Mouse (Mus musculus) neural tube, embryonic 12.5 days (tissue): ENCODE measurements around the gene Arid2. TPM values are rescaled to one million over a fixed set of nuclear protein-coding genes. Genes with fewer than 3 reads are reported as not detected.
A peak's percentile ranks its signal among the peaks of the same experiment; 100 is the strongest.
"Not testable (repeated sequence)": the region's sequence is repeated elsewhere in the genome, so short reads cannot be mapped to it uniquely, and the experiment has no call there.

ENCODE experiments used
- ATAC-seq: fragments of 200-750 bp; cut with Nextera tagmentation; 2 replicates; pipeline ENCODE4 v1.8.0; 2017; ENCODE audit warnings: low read depth, mild to moderate bottlenecking, moderate TSS enrichment, moderate library complexity; ENCODE audit not compliant: low FRiP score
- H3K27ac ChIP-seq: fragments of 300-500 bp; sonication (generic); 2 replicates; pipeline ENCODE4 v1.5.1; 2016
- H3K27me3 ChIP-seq: fragments of 300-500 bp; sonication (generic); replicated peaks from 2 replicates; pipeline ENCODE4 v1.6.1; 2016; ENCODE audit warnings: mild to moderate bottlenecking
- H3K36me3 ChIP-seq: fragments of 300-500 bp; sonication (generic); 2 replicates; pipeline ENCODE4 v1.6.1; 2016; ENCODE audit warnings: mild to moderate bottlenecking
- H3K4me1 ChIP-seq: fragments of 300-500 bp; sonication (generic); 2 replicates; pipeline ENCODE4 v1.6.1; 2016
- H3K4me2 ChIP-seq: fragments of 300-500 bp; sonication (generic); replicated peaks from 2 replicates; pipeline ENCODE4 v1.6.1; 2016; ENCODE audit warnings: mild to moderate bottlenecking
- H3K4me3 ChIP-seq: fragments of 300-500 bp; sonication (generic); 2 replicates; pipeline ENCODE4 v1.5.1; 2016
- H3K9ac ChIP-seq: fragments of 300-500 bp; sonication (generic); 2 replicates; pipeline ENCODE4 v1.6.1; 2016; ENCODE audit warnings: mild to moderate bottlenecking
- H3K9me3 ChIP-seq: fragments of 300-500 bp; sonication (generic); 2 replicates; pipeline ENCODE4 v1.6.1; 2016; ENCODE audit warnings: mild to moderate bottlenecking
- WGBS: fragments of 180-500 bp; shearing (Covaris S2); methylation state at CpG from one replicate; pipeline ENCODE4 v1.1.7; 2016; 5-methylcytosine and 5-hydroxymethylcytosine counted together
- polyA plus RNA-seq: library from polyadenylated mRNA; unstranded; fragments of >200 nt; fragmentation: Nextera tagmentation; extraction: Ambion mirVana; gene quantifications from 2 replicates; pipeline ENCODE4 v1.2.1, GENCODE M21; 2016

Gene Arid2
- polyA plus RNA-seq, result 32.1 and 32.4 TPM in 2 replicates

- ATAC-seq, result peak; percentile 22
- Histone ChIP-seq H3K27me3 (no peaks in the 10 kb centered on the region), H3K27ac (peak within 1 kb of the TSS; percentile 100), H3K36me3 (no peaks in the 10 kb centered on the region), H3K9ac (peak within 1 kb of the TSS; percentile 99), H3K4me3 (peak within 1 kb of the TSS; percentile 93), H3K9me3 (no peaks in the 10 kb centered on the region), H3K4me2 (peak within 1 kb of the TSS; percentile 83), H3K4me1 (peaks cover 12% of the 10 kb centered on the region)
- WGBS, result 1% methylated on average over 58 of the region's 67 CpGs
Observed at GRCm38 (mm10) chr15:96287369-96287975, at the start of gene Arid2. Gene Arid2, plus strand, starts transcription at chr15:96287518.

- Histone ChIP-seq H3K4me3 (no peak overlapping the region), H3K9ac (no peak overlapping the region), H3K36me3 (no peaks in the 10 kb centered on the region), H3K27ac (no peak overlapping the region), H3K27me3 (no peaks in the 10 kb centered on the region), H3K4me2 (no peak overlapping the region), H3K9me3 (no peaks in the 10 kb centered on the region), H3K4me1 (no peaks in the 10 kb centered on the region)
- no peak for ATAC-seq
- WGBS, result 93% methylated on average over 4 of the region's 4 CpGs
Observed at GRCm38 (mm10) chr15:96238071-96238470, 49.2 kb upstream of the Arid2 start.

- no peak overlapping the region for H3K9ac ChIP-seq
- H3K27ac ChIP-seq, result no peak overlapping the region
- WGBS, result 87% methylated on average over 6 of the region's 6 CpGs
- no peaks in the 10 kb centered on the region for H3K9me3 ChIP-seq
- H3K4me3 ChIP-seq, result no peak overlapping the region
- no peak for ATAC-seq
- H3K4me2 ChIP-seq, result no peak overlapping the region
- no peaks in the 10 kb centered on the region for H3K36me3 ChIP-seq
- no peaks in the 10 kb centered on the region for H3K4me1 ChIP-seq
- no peaks in the 10 kb centered on the region for H3K27me3 ChIP-seq
Observed at GRCm38 (mm10) chr15:96244171-96244570, 43.1 kb upstream of the Arid2 start.

- WGBS, result 72% methylated on average over 10 of the region's 10 CpGs
- ATAC-seq, result not testable (repeated sequence)
Observed at GRCm38 (mm10) chr15:96244715-96245114, 42.6 kb upstream of the Arid2 start.

GRCm38 (mm10) chr15:96253827-96254226, 33.5 kb upstream of the Arid2 start:
- no peaks in the 10 kb centered on the region for H3K36me3 ChIP-seq
- H3K9ac ChIP-seq, result no peak overlapping the region
- 1% methylated on average over 7 of the region's 7 CpGs for WGBS
- H3K9me3 ChIP-seq, result no peaks in the 10 kb centered on the region
- H3K4me2 ChIP-seq, result peak overlapping the region; percentile 60
- H3K4me3 ChIP-seq, result peak overlapping the region; percentile 18; the same call in 1 of the 2 replicates
- ATAC-seq, result no peak
- peaks cover 5% of the 10 kb centered on the region; the same call in 1 of the 2 replicates for H3K4me1 ChIP-seq
- H3K27ac ChIP-seq, result no peak overlapping the region
- no peaks in the 10 kb centered on the region for H3K27me3 ChIP-seq

More at GRCm38 (mm10) chr15:96244715-96245114, 42.6 kb upstream of the Arid2 start:
- H3K36me3 ChIP-seq, H3K4me3 ChIP-seq, H3K4me2 ChIP-seq, H3K4me1 ChIP-seq, H3K27me3 ChIP-seq, H3K9ac ChIP-seq, H3K9me3 ChIP-seq, H3K27ac ChIP-seq: not testable (repeated sequence)

GRCm38 (mm10) chr15:96254356-96254755, 33.0 kb upstream of the Arid2 start:
- Histone ChIP-seq H3K4me1 (peaks cover 5% of the 10 kb centered on the region; the same call in 1 of the 2 replicates), H3K36me3 (no peaks in the 10 kb centered on the region), H3K9me3 (no peaks in the 10 kb centered on the region), H3K4me2 (peak overlapping the region; percentile 60), H3K27ac (no peak overlapping the region), H3K9ac (peak overlapping the region; percentile 47; the same call in 1 of the 2 replicates), H3K4me3 (peak overlapping the region; percentile 18; the same call in 1 of the 2 replicates), H3K27me3 (no peaks in the 10 kb centered on the region)
- ATAC-seq, result no peak
- 3% methylated on average over 17 of the region's 17 CpGs for WGBS

GRCm38 (mm10) chr15:96257781-96258180, 29.5 kb upstream of the Arid2 start:
- WGBS, result 80% methylated on average over 5 of the region's 5 CpGs
- H3K36me3 ChIP-seq, result no peaks in the 10 kb centered on the region
- no peak for ATAC-seq

GRCm38 (mm10) chr15:96264614-96265013, 22.7 kb upstream of the Arid2 start:
- Histone ChIP-seq H3K9me3 (peaks cover 54% of the 10 kb centered on the region), H3K4me1 (no peaks in the 10 kb centered on the region), H3K9ac (no peak overlapping the region), H3K27me3 (no peaks in the 10 kb centered on the region), H3K4me3 (no peak overlapping the region), H3K36me3 (peaks cover 37% of the 10 kb centered on the region), H3K4me2 (no peak overlapping the region), H3K27ac (no peak overlapping the region)
- no peak for ATAC-seq
- 94% methylated on average over 3 of the region's 3 CpGs for WGBS

More at GRCm38 (mm10) chr15:96257781-96258180, 29.5 kb upstream of the Arid2 start:
- Histone ChIP-seq H3K27me3 (no peaks in the 10 kb centered on the region), H3K27ac (no peak overlapping the region), H3K4me1 (peaks cover 5% of the 10 kb centered on the region; the same call in 1 of the 2 replicates), H3K9me3 (peaks cover 20% of the 10 kb centered on the region; the same call in 1 of the 2 replicates), H3K4me2 (no peak overlapping the region), H3K4me3 (no peak overlapping the region), H3K9ac (no peak overlapping the region)

GRCm38 (mm10) chr15:96267933-96268332, 19.4 kb upstream of the Arid2 start:
- Histone ChIP-seq H3K4me1 (no peaks in the 10 kb centered on the region), H3K9ac (no peak overlapping the region), H3K27ac (no peak overlapping the region), H3K4me2 (no peak overlapping the region), H3K4me3 (no peak overlapping the region), H3K27me3 (no peaks in the 10 kb centered on the region), H3K36me3 (peaks cover 37% of the 10 kb centered on the region), H3K9me3 (peaks cover 32% of the 10 kb centered on the region)
- ATAC-seq, result no peak
- WGBS, result 95% methylated on average over 9 of the region's 9 CpGs

GRCm38 (mm10) chr15:96268610-96269009, 18.7 kb upstream of the Arid2 start:
- Histone ChIP-seq H3K4me3 (no peak overlapping the region), H3K36me3 (peaks cover 37% of the 10 kb centered on the region), H3K4me2 (no peak overlapping the region), H3K27ac (no peak overlapping the region), H3K9ac (no peak overlapping the region), H3K4me1 (no peaks in the 10 kb centered on the region), H3K27me3 (no peaks in the 10 kb centered on the region), H3K9me3 (peaks cover 30% of the 10 kb centered on the region)
- ATAC-seq, result no peak
- WGBS, result 86% methylated on average over 9 of the region's 9 CpGs

GRCm38 (mm10) chr15:96269402-96269801, 17.9 kb upstream of the Arid2 start:
- ATAC-seq, result no peak
- Histone ChIP-seq H3K27ac (no peak overlapping the region), H3K27me3 (no peaks in the 10 kb centered on the region), H3K9me3 (peaks cover 29% of the 10 kb centered on the region), H3K9ac (no peak overlapping the region), H3K4me1 (no peaks in the 10 kb centered on the region), H3K4me3 (no peak overlapping the region), H3K36me3 (peaks cover 37% of the 10 kb centered on the region), H3K4me2 (no peak overlapping the region)
- WGBS, result 96% methylated on average over 4 of the region's 4 CpGs

- Histone ChIP-seq H3K4me1 (no peaks in the 10 kb centered on the region), H3K36me3 (peaks cover 37% of the 10 kb centered on the region), H3K9ac (no peak overlapping the region), H3K9me3 (peaks cover 20% of the 10 kb centered on the region), H3K4me2 (no peak overlapping the region), H3K27ac (no peak overlapping the region), H3K4me3 (no peak overlapping the region), H3K27me3 (no peaks in the 10 kb centered on the region)
- WGBS, result 91% methylated on average over 10 of the region's 10 CpGs
- no peak for ATAC-seq
Observed at GRCm38 (mm10) chr15:96270272-96270880, 16.9 kb upstream of the Arid2 start.
